Mouse (Mus musculus): Measurements from ENCODE around the gene Plaa.

The Plaa gene

DNA sequence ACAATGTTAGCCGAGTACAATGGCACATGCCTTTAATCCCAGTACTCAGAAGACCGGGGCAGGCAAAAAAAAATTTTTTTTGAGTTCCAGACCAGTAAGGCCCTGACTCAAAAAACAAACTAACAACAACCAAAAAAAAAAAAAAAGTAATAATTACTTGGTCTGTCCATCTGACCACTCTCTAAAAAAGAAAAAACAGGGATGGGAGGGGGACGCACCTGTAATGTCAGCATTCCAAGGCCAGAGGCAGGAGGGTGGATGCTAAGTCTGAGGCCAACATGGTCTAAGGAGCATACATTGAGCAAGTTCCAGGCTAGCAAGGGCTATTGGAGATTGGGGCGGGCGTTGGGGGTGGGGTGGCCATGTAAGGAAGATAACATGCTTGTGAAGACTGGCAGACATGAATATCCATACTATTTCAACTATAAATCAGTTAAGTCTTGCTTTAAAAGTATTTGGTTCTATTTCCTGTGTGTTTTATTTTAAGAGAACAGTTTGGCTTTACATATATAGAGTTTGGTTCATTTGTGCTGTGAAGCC, 48.0 kb downstream of the Plaa start:
- DNase-seq (ENCODE audit: low spot score): peak; percentile 54

DNA sequence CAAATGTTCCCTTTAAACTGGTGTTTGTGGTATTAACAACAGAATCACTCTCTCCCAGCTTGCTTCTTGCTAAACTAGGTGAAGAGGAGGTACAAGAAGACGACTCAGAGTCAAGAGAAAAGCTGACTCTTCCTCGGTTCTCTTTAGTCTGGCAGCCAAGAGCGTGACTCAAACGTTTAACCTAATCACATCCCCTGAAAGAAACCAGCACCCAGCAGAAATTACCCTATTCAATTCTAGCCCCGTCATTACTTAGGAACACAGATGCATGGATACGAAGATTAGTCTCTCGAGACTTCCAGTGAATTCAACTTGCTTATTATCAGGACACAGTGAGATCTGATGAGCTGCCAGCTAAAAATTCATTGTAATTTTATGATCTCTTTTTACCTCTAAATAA, 58.7 kb downstream of the Plaa start:
- no peak for DNase-seq (ENCODE audit: low spot score)

- no peak for DNase-seq (ENCODE audit: low spot score)
These were observed 60.0 kb downstream of the Plaa start for GRCm38 (mm10) chr4:94543041-94543440.

DNA sequence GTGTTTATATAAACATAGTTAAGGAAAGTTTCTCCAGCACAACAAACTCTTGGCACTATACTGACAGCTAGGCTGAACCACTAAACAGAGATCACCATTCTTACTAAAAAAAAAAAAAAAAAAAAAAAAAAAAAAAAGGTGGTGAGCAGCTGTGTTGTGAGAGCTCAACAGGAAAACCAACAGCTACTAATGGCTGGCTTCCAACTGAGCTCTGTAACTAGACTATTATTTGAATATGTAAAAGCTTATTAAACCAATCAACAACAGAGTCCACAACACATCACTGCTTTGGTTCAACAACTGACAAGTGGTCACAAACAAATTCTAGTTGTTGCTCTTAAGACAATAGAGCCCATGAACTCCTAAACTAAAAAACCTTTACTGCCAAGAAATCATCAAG, 69.8 kb downstream of the Plaa start:
- DNase-seq (ENCODE audit: low spot score): no peak

DNA sequence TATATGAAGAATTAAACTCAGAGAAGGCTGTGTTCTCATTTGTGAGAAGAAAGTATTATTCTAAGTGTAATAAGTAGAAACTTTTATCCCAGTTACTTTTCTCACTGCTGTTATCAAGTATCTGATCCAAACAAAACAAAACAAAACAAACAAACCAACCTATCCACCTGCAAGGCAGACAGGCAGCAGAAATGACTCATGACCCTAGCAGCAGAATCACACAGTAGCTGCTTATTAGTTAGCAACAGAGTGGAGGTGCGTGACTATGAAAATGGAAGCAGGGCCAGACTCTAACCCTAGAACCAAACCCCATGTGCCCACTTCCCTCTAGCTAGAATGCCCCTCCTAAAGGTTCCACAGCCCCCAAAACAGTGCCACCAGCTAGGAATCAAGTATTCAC, 73.6 kb downstream of the Plaa start:
- no peak for DNase-seq (ENCODE audit: low spot score)

GRCm38 (mm10) chr4:94523321-94523720, 79.7 kb downstream of the Plaa start:
- DNase-seq (ENCODE audit: low spot score): peak; percentile 3

- DNase-seq (ENCODE audit: low spot score): peak; percentile 50
These were observed 85.4 kb downstream of the Plaa start for GRCm38 (mm10) chr4:94517631-94518030.
